Mouse (Mus musculus): Measurements from ENCODE around the gene Cxcl15. TPM values are rescaled to one million over a fixed set of nuclear protein-coding genes. Genes with fewer than 3 reads are reported as not detected.

Cxcl15 gene
- polyA plus RNA-seq, 2 experiments: 0.09 to 0.33 TPM

DNA sequence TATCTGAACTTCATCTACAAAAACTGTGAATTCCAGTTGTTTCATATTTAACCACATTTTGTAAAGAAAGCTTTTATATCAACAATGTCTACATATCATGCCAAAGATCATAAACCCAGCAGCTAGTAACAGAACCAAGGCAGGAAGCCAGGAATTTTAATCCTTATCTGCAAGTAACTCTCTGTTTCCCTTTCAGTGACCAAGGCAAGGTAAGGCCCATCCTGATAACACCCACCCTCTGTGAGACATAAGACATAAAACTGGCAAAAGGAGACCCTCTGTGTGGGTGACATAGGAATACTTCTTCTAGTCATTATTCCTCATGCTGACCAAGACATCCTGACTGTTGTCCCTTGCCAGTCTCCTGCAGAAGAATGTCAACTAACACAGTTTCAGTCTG lies 10.2 kb downstream of the Cxcl15 start:
- H3K4me2 ChIP-seq (replicated peaks; ENCODE audit: low read depth, low read length, severe bottlenecking): no peak overlapping the region
- no peaks in the 10 kb centered on the region for H3K9me3 ChIP-seq (ENCODE audit: control insufficient read depth, low read length)
- no peak for DNase-seq (ENCODE audit: low spot score)

DNA sequence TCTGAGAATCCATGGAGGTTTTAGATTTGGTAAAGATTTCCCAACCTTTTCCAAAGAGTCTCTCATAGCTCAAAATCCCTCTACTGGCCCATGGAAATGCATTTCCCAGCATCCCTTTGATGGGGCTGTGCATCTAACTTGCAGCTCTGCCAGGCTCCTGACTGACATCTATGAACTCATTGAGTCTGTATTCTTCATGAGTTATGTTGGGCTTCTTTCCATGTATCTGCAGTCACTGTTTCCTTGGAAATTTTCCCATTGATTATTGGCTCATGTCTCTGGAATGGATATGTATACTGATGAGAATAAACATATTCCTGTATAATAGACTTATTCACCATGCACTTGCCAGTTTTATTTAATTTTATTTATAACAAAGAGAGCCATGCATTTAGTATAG lies 11.7 kb downstream of the Cxcl15 start:
- H3K9me3 ChIP-seq (ENCODE audit: control insufficient read depth, low read length): no peaks in the 10 kb centered on the region
- peak; percentile 5 for DNase-seq (ENCODE audit: low spot score)

More for the DNA sequence above, 10.2 kb downstream of the Cxcl15 start:
- Histone ChIP-seq H3K9ac (ENCODE audit: low read depth, low read length, severe bottlenecking) (no peak overlapping the region), H3K27me3 (ENCODE audit: control insufficient read depth, insufficient read depth, low read length) (no peaks in the 10 kb centered on the region), H3K4me1 (ENCODE audit: control insufficient read depth, insufficient read depth, low read length) (no peaks in the 10 kb centered on the region), H3K27ac (replicated peaks; ENCODE audit: low read depth, low read length) (no peak overlapping the region), H3K4me3 (replicated peaks; ENCODE audit: low read length) (no peak overlapping the region), H3K36me3 (ENCODE audit: control insufficient read depth, insufficient read depth, low read length) (no peaks in the 10 kb centered on the region)
- no peak for ATAC-seq (ENCODE audit: low FRiP score, low read depth)
- TF ChIP-seq POLR2A (IDR thresholded peaks at IDR 0.05; ENCODE audit: borderline replicate concordance, extremely low read depth, insufficient read depth, insufficient read length): no peak

DNA sequence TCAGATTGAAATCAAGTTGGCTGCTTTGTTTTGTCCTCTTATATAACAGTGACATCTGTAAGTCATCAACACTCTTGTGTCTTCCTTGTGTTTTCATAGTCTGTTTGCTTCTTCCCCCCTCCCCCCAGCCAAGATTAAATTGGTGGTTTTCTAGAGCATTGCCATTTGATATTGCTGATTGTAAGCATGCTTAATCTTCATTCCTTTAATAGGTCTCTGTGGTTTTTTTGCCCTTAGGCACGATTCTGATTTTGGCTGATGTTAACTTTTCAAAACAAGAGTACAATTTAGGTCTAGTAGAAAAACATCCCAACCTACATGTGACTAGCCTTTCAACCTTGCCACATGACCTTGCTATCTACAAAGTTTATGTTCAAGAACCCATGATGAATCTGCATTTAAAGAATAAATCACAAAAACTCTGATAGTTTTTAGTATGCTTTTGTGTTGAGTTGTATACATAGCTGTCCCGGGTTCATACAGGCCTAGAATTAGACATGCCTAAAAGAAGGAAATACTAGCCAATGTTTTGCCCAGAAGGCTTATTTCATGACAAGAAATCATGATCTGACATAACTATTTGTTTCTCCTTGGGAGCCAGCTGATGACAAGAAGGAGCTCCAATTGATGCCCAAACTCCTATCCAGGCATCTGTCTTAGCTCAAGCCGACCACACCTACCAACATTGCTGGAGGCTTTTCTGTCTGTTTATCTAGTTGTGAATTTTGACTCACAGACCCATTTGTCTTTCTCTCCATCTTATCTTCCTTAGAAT lies 13.0 kb downstream of the Cxcl15 start:
- Histone ChIP-seq H3K9ac (ENCODE audit: low read depth, low read length, severe bottlenecking) (no peak overlapping the region), H3K4me1 (ENCODE audit: control insufficient read depth, insufficient read depth, low read length) (no peaks in the 10 kb centered on the region), H3K4me3 (replicated peaks; ENCODE audit: low read length) (no peak overlapping the region), H3K4me2 (replicated peaks; ENCODE audit: low read depth, low read length, severe bottlenecking) (no peak overlapping the region), H3K27ac (replicated peaks; ENCODE audit: low read depth, low read length) (no peak overlapping the region), H3K36me3 (ENCODE audit: control insufficient read depth, insufficient read depth, low read length) (no peaks in the 10 kb centered on the region), H3K27me3 (ENCODE audit: control insufficient read depth, insufficient read depth, low read length) (no peaks in the 10 kb centered on the region), H3K9me3 (ENCODE audit: control insufficient read depth, low read length) (no peaks in the 10 kb centered on the region)
- WGBS: 74% methylated on average over 3 of the region's 3 CpGs
- DNase-seq (ENCODE audit: low spot score) (peak; percentile 8), ATAC-seq (ENCODE audit: low FRiP score, low read depth) (no peak)
- no peak for TF ChIP-seq POLR2A (IDR thresholded peaks at IDR 0.05; ENCODE audit: borderline replicate concordance, extremely low read depth, insufficient read depth, insufficient read length)

More for the DNA sequence above, 11.7 kb downstream of the Cxcl15 start:
- no peak for ATAC-seq (ENCODE audit: low FRiP score, low read depth)
- Histone ChIP-seq H3K27me3 (ENCODE audit: control insufficient read depth, insufficient read depth, low read length) (no peaks in the 10 kb centered on the region), H3K9ac (ENCODE audit: low read depth, low read length, severe bottlenecking) (no peak overlapping the region), H3K36me3 (ENCODE audit: control insufficient read depth, insufficient read depth, low read length) (no peaks in the 10 kb centered on the region), H3K4me2 (replicated peaks; ENCODE audit: low read depth, low read length, severe bottlenecking) (no peak overlapping the region), H3K4me1 (ENCODE audit: control insufficient read depth, insufficient read depth, low read length) (no peaks in the 10 kb centered on the region), H3K4me3 (replicated peaks; ENCODE audit: low read length) (no peak overlapping the region), H3K27ac (replicated peaks; ENCODE audit: low read depth, low read length) (no peak overlapping the region)
- TF ChIP-seq POLR2A (IDR thresholded peaks at IDR 0.05; ENCODE audit: borderline replicate concordance, extremely low read depth, insufficient read depth, insufficient read length): no peak

DNA sequence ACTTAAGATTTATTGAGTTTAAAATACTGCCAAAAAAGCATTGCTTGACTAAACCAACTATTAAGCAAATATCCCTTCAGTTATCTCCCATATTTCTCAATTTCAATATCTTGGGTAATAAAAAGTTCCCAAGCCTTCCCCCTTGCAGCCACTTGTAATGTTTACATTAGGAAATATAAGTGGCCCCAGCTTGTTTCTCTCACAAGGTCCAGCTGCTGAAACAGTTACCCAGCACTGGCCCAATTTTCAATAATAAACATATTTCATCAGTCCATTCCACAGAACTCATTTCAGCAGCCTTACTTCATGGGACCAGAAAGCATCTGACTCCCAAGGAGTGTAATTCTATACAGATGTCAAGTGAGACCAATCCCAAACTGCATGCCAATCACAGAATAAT lies 25.4 kb downstream of the Cxcl15 start:
- H3K27ac ChIP-seq (replicated peaks; ENCODE audit: low read depth, low read length): no peak overlapping the region
- no peaks in the 10 kb centered on the region for H3K36me3 ChIP-seq (ENCODE audit: control insufficient read depth, insufficient read depth, low read length)
- H3K4me2 ChIP-seq (replicated peaks; ENCODE audit: low read depth, low read length, severe bottlenecking): no peak overlapping the region
- TF ChIP-seq POLR2A (IDR thresholded peaks at IDR 0.05; ENCODE audit: borderline replicate concordance, extremely low read depth, insufficient read depth, insufficient read length): no peak
- no peaks in the 10 kb centered on the region for H3K9me3 ChIP-seq (ENCODE audit: control insufficient read depth, low read length)
- ATAC-seq (ENCODE audit: low FRiP score, low read depth): no peak
- no peak overlapping the region for H3K9ac ChIP-seq (ENCODE audit: low read depth, low read length, severe bottlenecking)
- no peak overlapping the region for H3K4me3 ChIP-seq (replicated peaks; ENCODE audit: low read length)
- no peaks in the 10 kb centered on the region for H3K27me3 ChIP-seq (ENCODE audit: control insufficient read depth, insufficient read depth, low read length)
- no peak for DNase-seq (ENCODE audit: low spot score)
- no peaks in the 10 kb centered on the region for H3K4me1 ChIP-seq (ENCODE audit: control insufficient read depth, insufficient read depth, low read length)

DNA sequence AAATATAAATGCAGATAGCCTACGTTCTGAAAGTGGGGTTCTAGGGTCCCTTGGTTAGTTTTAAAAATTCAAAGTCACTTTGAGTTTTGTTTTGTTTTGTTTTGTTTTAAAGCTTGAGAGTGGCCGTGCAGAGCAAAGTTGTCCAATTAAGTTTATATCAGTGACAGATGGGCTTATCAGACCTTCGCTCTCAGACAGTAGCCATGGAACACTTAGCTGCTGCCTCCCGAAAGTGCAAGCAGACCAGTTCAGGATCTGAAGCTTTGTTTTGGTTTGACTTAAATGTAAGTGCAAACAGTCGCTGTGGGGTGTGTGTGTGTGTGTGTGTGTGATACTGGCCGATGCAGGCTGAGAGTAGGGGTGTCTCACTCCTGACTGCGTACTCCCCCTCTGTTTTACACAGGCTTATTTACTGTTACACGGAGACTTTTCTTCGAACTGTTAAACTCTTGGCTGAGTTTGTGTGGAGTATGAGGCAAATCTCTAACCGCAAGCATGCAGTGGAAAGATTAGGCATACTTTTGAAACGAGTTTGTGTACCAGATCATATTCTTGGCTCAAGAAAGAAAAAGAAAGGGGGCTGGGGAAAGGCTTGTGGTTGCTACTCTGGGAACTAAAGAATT lies 37.9 kb downstream of the Cxcl15 start:
- ATAC-seq (ENCODE audit: low FRiP score, low read depth): peak; percentile 88
- Histone ChIP-seq H3K4me2 (replicated peaks; ENCODE audit: low read depth, low read length, severe bottlenecking) (no peak overlapping the region; the same call in 1 of the 2 replicates), H3K27me3 (ENCODE audit: control insufficient read depth, insufficient read depth, low read length) (no peaks in the 10 kb centered on the region), H3K4me1 (ENCODE audit: control insufficient read depth, insufficient read depth, low read length) (peaks cover 3% of the 10 kb centered on the region; the same call in 1 of the 2 replicates), H3K36me3 (ENCODE audit: control insufficient read depth, insufficient read depth, low read length) (no peaks in the 10 kb centered on the region), H3K27ac (replicated peaks; ENCODE audit: low read depth, low read length) (peak overlapping the region; percentile 58; the same call in 1 of the 2 replicates), H3K9ac (ENCODE audit: low read depth, low read length, severe bottlenecking) (no peak overlapping the region), H3K9me3 (ENCODE audit: control insufficient read depth, low read length) (no peaks in the 10 kb centered on the region), H3K4me3 (replicated peaks; ENCODE audit: low read length) (no peak overlapping the region)
- no peak for TF ChIP-seq POLR2A (IDR thresholded peaks at IDR 0.05; ENCODE audit: borderline replicate concordance, extremely low read depth, insufficient read depth, insufficient read length)
- 56% methylated on average over 11 of the region's 11 CpGs for WGBS
- peak; percentile 66 for DNase-seq (ENCODE audit: low spot score)
